Mouse (Mus musculus): ENCODE data around the gene Nek6. TPM values are rescaled to one million over a fixed set of nuclear protein-coding genes. Genes with fewer than 3 reads are reported as not detected.

The Nek6 gene
- total and polyA plus RNA-seq, 3 experiments: 3.7 to 5.4 TPM; not detected in 1

DNA sequence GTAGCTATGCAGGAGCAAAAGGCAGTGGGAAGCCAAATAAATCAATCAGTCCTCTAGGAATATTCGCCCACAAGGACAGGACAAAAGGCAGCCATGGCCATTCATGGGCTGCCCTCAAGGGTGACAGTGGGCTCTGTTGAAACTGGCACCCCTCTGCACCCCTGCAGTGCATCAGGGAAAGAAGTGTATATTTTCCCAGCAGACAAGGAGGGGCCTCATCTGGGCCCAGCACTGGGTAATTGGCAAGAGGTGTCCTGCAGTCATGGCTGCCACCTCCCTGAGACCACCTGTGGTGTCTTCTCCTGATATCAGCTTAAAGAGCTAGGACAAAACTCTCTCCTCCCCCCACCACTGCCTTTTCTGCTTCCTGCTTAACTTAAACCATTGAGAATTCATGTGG is 68.1 kb downstream of the Nek6 start:
- Histone ChIP-seq H3K9me3 (replicated peaks; ENCODE audit: insufficient read depth, low read length) (no peaks in the 10 kb centered on the region), H3K36me3 (ENCODE audit: control insufficient read depth in 1 of 2, insufficient read depth in 2 of 2, low read length in 2 of 2) (no peaks in the 10 kb centered on the region), H3K27ac (ENCODE audit: control insufficient read depth, low read depth, low read length) (no peak overlapping the region), H3K27me3 (ENCODE audit: control insufficient read depth in 1 of 2, insufficient read depth in 2 of 2, low read length in 2 of 2) (no peaks in the 10 kb centered on the region), H3K79me2 (ENCODE audit: control insufficient read depth, insufficient read depth, low read length, poor library complexity) (no peaks in the 10 kb centered on the region), H3K4me3 (ENCODE audit: control insufficient read depth in 1 of 2, insufficient read depth in 1 of 2, low read depth in 2 of 2, low read length in 2 of 2) (no peak overlapping the region), H3K9ac (ENCODE audit: control insufficient read depth, low read depth, low read length, poor library complexity, severe bottlenecking) (no peak overlapping the region), H3K4me1 (ENCODE audit: control insufficient read depth in 1 of 2, insufficient read depth in 2 of 2, low read length in 2 of 2) (no peaks in the 10 kb centered on the region)
- TF ChIP-seq TAL1 (IDR thresholded peaks at IDR 0.05; ENCODE audit: low read length) (no peak), RAD21 (IDR thresholded peaks at IDR 0.05; ENCODE audit: low read depth, low read length) (no peak), BHLHE40 (IDR thresholded peaks at IDR 0.05; ENCODE audit: borderline replicate concordance, low read depth, low read length) (no peak), ZNF384 (IDR thresholded peaks at IDR 0.05; ENCODE audit: low read depth, low read length) (no peak), JUND (IDR thresholded peaks at IDR 0.05; ENCODE audit: low read depth, low read length) (no peak), ZKSCAN1 (IDR thresholded peaks at IDR 0.05; ENCODE audit: low read depth, low read length) (no peak)
- DNase-seq (ENCODE audit: low read depth, low spot score): no peak

DNA sequence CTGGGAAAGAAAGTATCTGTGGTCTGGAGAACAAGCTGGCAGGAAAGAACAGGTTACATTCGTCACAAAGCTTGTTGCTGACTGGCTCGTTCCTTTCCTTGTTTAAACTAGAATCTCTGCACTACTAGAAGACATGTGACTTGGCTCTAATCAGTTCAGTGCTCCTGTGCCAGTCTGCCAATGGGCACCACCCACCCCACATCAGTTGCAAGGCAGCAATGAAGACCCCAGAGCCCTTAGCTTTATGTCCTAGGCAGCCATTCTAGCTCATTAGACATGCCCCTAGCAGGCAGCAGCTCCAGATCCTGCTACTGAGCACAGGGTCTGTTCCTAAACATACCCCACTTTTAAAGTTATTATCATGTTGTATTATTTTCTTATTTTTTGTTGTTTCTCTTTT is 72.5 kb downstream of the Nek6 start:
- H3K4me1 ChIP-seq (ENCODE audit: control insufficient read depth in 1 of 2, insufficient read depth in 2 of 2, low read length in 2 of 2): no peaks in the 10 kb centered on the region

DNA sequence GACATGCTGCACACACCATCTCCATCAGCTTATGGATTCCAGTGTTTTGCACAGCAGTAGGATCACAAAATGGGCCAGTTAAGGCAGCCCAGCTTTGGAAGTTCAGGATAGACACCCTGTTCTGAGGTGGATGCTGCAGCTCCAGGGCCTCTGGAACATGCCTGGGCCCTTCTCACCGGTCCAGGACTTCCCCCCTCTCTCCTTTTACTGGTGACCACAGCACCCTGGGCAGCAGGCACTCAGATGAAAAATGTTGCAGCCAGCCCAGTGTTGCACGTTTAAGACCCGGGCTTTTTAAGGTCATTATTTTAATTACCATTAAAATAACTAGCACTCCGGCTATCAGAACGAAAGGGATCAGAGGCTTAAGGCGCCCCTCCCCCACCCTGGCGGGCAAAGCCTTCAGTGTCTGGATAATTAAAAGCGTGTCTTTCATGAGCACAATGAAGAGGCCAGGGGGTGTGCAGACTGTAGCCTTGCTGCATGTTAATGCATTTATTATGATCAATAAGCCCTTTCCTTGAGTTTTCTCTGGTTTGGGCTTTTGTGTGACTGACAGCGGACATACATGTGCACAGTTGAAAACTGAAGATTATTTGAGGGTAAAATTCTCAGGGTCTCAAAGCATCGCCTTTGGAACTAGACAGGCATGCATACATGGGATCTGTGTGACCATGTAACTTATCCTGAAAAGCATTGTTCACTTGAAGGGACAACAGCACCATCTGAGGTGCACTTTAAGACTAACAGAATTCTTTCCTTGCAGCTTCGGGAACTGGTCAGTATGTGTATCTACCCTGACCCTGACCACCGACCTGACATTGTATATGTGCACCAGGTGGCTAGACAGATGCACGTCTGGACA is 73.3 kb downstream of the Nek6 start:
- H3K27me3 ChIP-seq (ENCODE audit: control insufficient read depth in 1 of 2, insufficient read depth in 2 of 2, low read length in 2 of 2): no peaks in the 10 kb centered on the region
- H3K4me3 ChIP-seq (ENCODE audit: control insufficient read depth in 1 of 2, insufficient read depth in 1 of 2, low read depth in 2 of 2, low read length in 2 of 2): no peak overlapping the region
- H3K27ac ChIP-seq (ENCODE audit: control insufficient read depth, low read depth, low read length): no peak overlapping the region
- no peaks in the 10 kb centered on the region for H3K9me3 ChIP-seq (replicated peaks; ENCODE audit: insufficient read depth, low read length)
- no peak for DNase-seq (ENCODE audit: low read depth, low spot score)
- no peaks in the 10 kb centered on the region for H3K79me2 ChIP-seq (ENCODE audit: control insufficient read depth, insufficient read depth, low read length, poor library complexity)
- peaks cover 0 to 7% of the 10 kb centered on the region in 2 experiments; a peak in 2 of 4 replicates for H3K36me3 ChIP-seq (ENCODE audit: control insufficient read depth in 1 of 2, insufficient read depth in 2 of 2, low read length in 2 of 2)
- H3K4me1 ChIP-seq (ENCODE audit: control insufficient read depth in 1 of 2, insufficient read depth in 2 of 2, low read length in 2 of 2): no peaks in the 10 kb centered on the region
- H3K9ac ChIP-seq (ENCODE audit: control insufficient read depth, low read depth, low read length, poor library complexity, severe bottlenecking): no peak overlapping the region
- TF ChIP-seq TCF12 (IDR thresholded peaks at IDR 0.05; ENCODE audit: low read depth, low read length): no peak
- no peak for TF ChIP-seq ZMIZ1 (IDR thresholded peaks at IDR 0.05; ENCODE audit: low read depth, low read length)
- no peak for TF ChIP-seq CTCF (IDR thresholded peaks at IDR 0.05 in 2 of 3, conservative IDR thresholded peaks at IDR 0.05 in 1 of 3; ENCODE audit: control insufficient read depth in 1 of 3, insufficient read depth in 1 of 3, low read depth in 2 of 3, low read length in 3 of 3, poor library complexity in 1 of 3, severe bottlenecking in 1 of 3)
- no peak for TF ChIP-seq MYB (IDR thresholded peaks at IDR 0.05; ENCODE audit: low read depth, low read length)
- TF ChIP-seq EP300 (IDR thresholded peaks at IDR 0.05; ENCODE audit: low read depth in 1 of 2, low read length in 2 of 2): no peak
- TF ChIP-seq SIN3A (IDR thresholded peaks at IDR 0.05; ENCODE audit: low read length): no peak
- TF ChIP-seq USF1 (IDR thresholded peaks at IDR 0.05; ENCODE audit: low read depth, low read length): no peak
- TF ChIP-seq POLR2A (IDR thresholded peaks at IDR 0.05; ENCODE audit: control insufficient read depth in 1 of 2, insufficient read depth in 1 of 2, low read depth in 1 of 2, low read length in 2 of 2, poor library complexity in 1 of 2): no peak
- no peak; the same call in 1 of the 2 replicates for TF ChIP-seq POLR2AphosphoS2 (IDR thresholded peaks at IDR 0.05; ENCODE audit: low read length)
- TF ChIP-seq GABPA (IDR thresholded peaks at IDR 0.05; ENCODE audit: low read depth, low read length): no peak
- TF ChIP-seq RAD21 (IDR thresholded peaks at IDR 0.05; ENCODE audit: low read depth, low read length): no peak
- TF ChIP-seq NELFE (IDR thresholded peaks at IDR 0.05; ENCODE audit: low read depth, low read length): no peak
- TF ChIP-seq NRF1 (IDR thresholded peaks at IDR 0.05; ENCODE audit: insufficient read depth, low read depth, low read length, poor library complexity, severe bottlenecking): no peak
- TF ChIP-seq GATA1 (IDR thresholded peaks at IDR 0.05; ENCODE audit: low read depth, low read length): no peak
- TF ChIP-seq RCOR1 (IDR thresholded peaks at IDR 0.05; ENCODE audit: low read depth, low read length): no peak
- no peak for TF ChIP-seq ZKSCAN1 (IDR thresholded peaks at IDR 0.05; ENCODE audit: low read depth, low read length)
- TF ChIP-seq MXI1 (IDR thresholded peaks at IDR 0.05; ENCODE audit: low read depth, low read length): no peak

More for the DNA sequence above, 72.5 kb downstream of the Nek6 start:
- Histone ChIP-seq H3K36me3 (ENCODE audit: control insufficient read depth in 1 of 2, insufficient read depth in 2 of 2, low read length in 2 of 2) (peaks cover 0 to 5% of the 10 kb centered on the region in 2 experiments; a peak in 1 of 4 replicates), H3K9me3 (replicated peaks; ENCODE audit: insufficient read depth, low read length) (no peaks in the 10 kb centered on the region), H3K27me3 (ENCODE audit: control insufficient read depth in 1 of 2, insufficient read depth in 2 of 2, low read length in 2 of 2) (no peaks in the 10 kb centered on the region), H3K4me3 (ENCODE audit: control insufficient read depth in 1 of 2, insufficient read depth in 1 of 2, low read depth in 2 of 2, low read length in 2 of 2) (no peak overlapping the region), H3K79me2 (ENCODE audit: control insufficient read depth, insufficient read depth, low read length, poor library complexity) (no peaks in the 10 kb centered on the region), H3K9ac (ENCODE audit: control insufficient read depth, low read depth, low read length, poor library complexity, severe bottlenecking) (no peak overlapping the region), H3K27ac (ENCODE audit: control insufficient read depth, low read depth, low read length) (no peak overlapping the region)
- TF ChIP-seq HCFC1 (IDR thresholded peaks at IDR 0.05; ENCODE audit: low read depth, low read length) (no peak), RCOR1 (IDR thresholded peaks at IDR 0.05; ENCODE audit: low read depth, low read length) (no peak), MYB (IDR thresholded peaks at IDR 0.05; ENCODE audit: low read depth, low read length) (no peak), POLR2A (IDR thresholded peaks at IDR 0.05; ENCODE audit: control insufficient read depth in 1 of 2, insufficient read depth in 1 of 2, low read depth in 1 of 2, low read length in 2 of 2, poor library complexity in 1 of 2) (no peak), EP300 (IDR thresholded peaks at IDR 0.05; ENCODE audit: low read depth in 1 of 2, low read length in 2 of 2) (no peak), MAZ (IDR thresholded peaks at IDR 0.05; ENCODE audit: low read depth, low read length) (no peak), CTCF (IDR thresholded peaks at IDR 0.05 in 2 of 3, conservative IDR thresholded peaks at IDR 0.05 in 1 of 3; ENCODE audit: control insufficient read depth in 1 of 3, insufficient read depth in 1 of 3, low read depth in 2 of 3, low read length in 3 of 3, poor library complexity in 1 of 3, severe bottlenecking in 1 of 3) (no peak), ZMIZ1 (IDR thresholded peaks at IDR 0.05; ENCODE audit: low read depth, low read length) (no peak), TBP (IDR thresholded peaks at IDR 0.05; ENCODE audit: low read depth, low read length) (no peak)
- no peak for DNase-seq (ENCODE audit: low read depth, low spot score)

Data from MEL (cell line).